Mouse (Mus musculus): ENCODE results near the gene Spata13.

Gene Spata13

GRCm38 (mm10) chr14:60752892-60753800, 119.3 kb downstream of the Spata13 start:
- no peak for DNase-seq

- no peak for DNase-seq
Measured at GRCm38 (mm10) chr14:60753801-60754126, 120.0 kb downstream of the Spata13 start.

- DNase-seq: no peak
Measured at GRCm38 (mm10) chr14:60754656-60755055, 120.9 kb downstream of the Spata13 start.

- DNase-seq: peak; percentile 66 to 74
Measured at GRCm38 (mm10) chr14:60756271-60756670, 122.5 kb downstream of the Spata13 start.

GRCm38 (mm10) chr14:60757265-60757664, 123.5 kb downstream of the Spata13 start:
- DNase-seq: no peak

GRCm38 (mm10) chr14:60757722-60758121, 123.9 kb downstream of the Spata13 start:
- DNase-seq: no peak

- DNase-seq: no peak
Measured at GRCm38 (mm10) chr14:60759097-60759496, 125.3 kb downstream of the Spata13 start.

- no peak for DNase-seq
Measured at GRCm38 (mm10) chr14:60761801-60762200, 128.0 kb downstream of the Spata13 start.

GRCm38 (mm10) chr14:60762754-60763153, 129.0 kb downstream of the Spata13 start:
- no peak for DNase-seq

- no peak for DNase-seq
Measured at GRCm38 (mm10) chr14:60763746-60764145, 129.9 kb downstream of the Spata13 start.

GRCm38 (mm10) chr14:60764526-60764925, 130.7 kb downstream of the Spata13 start:
- no peak for DNase-seq

GRCm38 (mm10) chr14:60765025-60765424, 131.2 kb downstream of the Spata13 start:
- no peak for DNase-seq

GRCm38 (mm10) chr14:60767884-60768283, 134.1 kb downstream of the Spata13 start, which contains the start of gene C1qtnf9:
Gene C1qtnf9, plus strand, starts transcription at chr14:60768134.
- DNase-seq: no peak

- no peak for DNase-seq
Measured at GRCm38 (mm10) chr14:60769340-60769739, 135.5 kb downstream of the Spata13 start.

GRCm38 (mm10) chr14:60770594-60770993, 136.8 kb downstream of the Spata13 start:
- no peak for DNase-seq

GRCm38 (mm10) chr14:60771057-60771456, 137.3 kb downstream of the Spata13 start:
- DNase-seq: peak; percentile 82 to 86

GRCm38 (mm10) chr14:60773476-60773875, 139.7 kb downstream of the Spata13 start:
- no peak for DNase-seq

- DNase-seq: no peak
Measured at GRCm38 (mm10) chr14:60776521-60776920, 142.7 kb downstream of the Spata13 start.

GRCm38 (mm10) chr14:60777485-60777919, 143.7 kb downstream of the Spata13 start:
- no peak for DNase-seq

- DNase-seq: no peak
Measured at GRCm38 (mm10) chr14:60779198-60779597, 145.4 kb downstream of the Spata13 start.

- DNase-seq: no peak
Measured at GRCm38 (mm10) chr14:60782121-60782656, 148.4 kb downstream of the Spata13 start.

- DNase-seq: no peak
Measured at GRCm38 (mm10) chr14:60783196-60783595, 149.4 kb downstream of the Spata13 start.

GRCm38 (mm10) chr14:60784427-60785315, 150.9 kb downstream of the Spata13 start, which contains the start of gene Mipep:
Gene Mipep, plus strand, starts transcription at chr14:60784573.
- peak; percentile 86 to 91 for DNase-seq

Measured in cerebellum, postnatal 36 days (tissue).